Mouse (Mus musculus) heart, embryonic 13.5 days (tissue): ENCODE data around the gene Stard10. TPM values are rescaled to one million over a fixed set of nuclear protein-coding genes. Genes with fewer than 3 reads are reported as not detected.

Experiments used
- ATAC-seq: fragments of 200-750 bp; cut with Nextera tagmentation; 2 replicates; pipeline ENCODE4 v1.8.0; 2017; ENCODE audit warnings: moderate TSS enrichment; ENCODE audit not compliant: insufficient number of reproducible peaks, low FRiP score, low TSS enrichment; ENCODE audit errors: extremely low read depth
- H3K27ac ChIP-seq: fragments of 300-500 bp; sonication (generic); replicated peaks from 2 replicates; pipeline ENCODE4 v1.5.1; 2015; ENCODE audit warnings: moderate library complexity, mild to moderate bottlenecking, inconsistent platforms
- H3K27me3 ChIP-seq: fragments of 300-500 bp; sonication (generic); replicated peaks from 2 replicates; pipeline ENCODE4 v1.6.1; 2015; ENCODE audit warnings: mild to moderate bottlenecking, inconsistent platforms
- H3K36me3 ChIP-seq: fragments of 300-500 bp; sonication (generic); 2 replicates; pipeline ENCODE4 v1.6.1; 2015; ENCODE audit warnings: mild to moderate bottlenecking, inconsistent platforms
- H3K4me1 ChIP-seq: fragments of 300-500 bp; sonication (generic); 2 replicates; pipeline ENCODE4 v1.6.1; 2015; ENCODE audit warnings: inconsistent platforms
- H3K4me2 ChIP-seq: fragments of 300-500 bp; sonication (generic); 2 replicates; pipeline ENCODE4 v1.6.1; 2015; ENCODE audit warnings: inconsistent platforms, mild to moderate bottlenecking, moderate library complexity
- H3K4me3 ChIP-seq: fragments of 300-500 bp; sonication (generic); 2 replicates; pipeline ENCODE4 v1.5.1; 2015; ENCODE audit warnings: moderate library complexity, mild to moderate bottlenecking, inconsistent platforms
- H3K9ac ChIP-seq: fragments of 300-500 bp; sonication (generic); 2 replicates; pipeline ENCODE4 v1.6.1; 2015; ENCODE audit warnings: inconsistent platforms, mild to moderate bottlenecking, moderate library complexity
- H3K9me3 ChIP-seq: fragments of 300-500 bp; sonication (generic); 2 replicates; pipeline ENCODE4 v1.6.1; 2016; ENCODE audit warnings: inconsistent platforms
- WGBS: fragments of 180-500 bp; shearing (Covaris S2); methylation state at CpG from one replicate; pipeline ENCODE4 v1.1.7; 2015; ENCODE audit warnings: mixed read lengths; 5-methylcytosine and 5-hydroxymethylcytosine counted together
- polyA plus RNA-seq: library from polyadenylated mRNA; unstranded; fragments of >200 nt; fragmentation: Nextera tagmentation; extraction: Ambion mirVana; gene quantifications from 2 replicates; pipeline ENCODE4 v1.2.1, GENCODE M21; 2015

Gene Stard10
- polyA plus RNA-seq, 1 experiment from 2014 or later = 32.9 TPM

- Histone ChIP-seq H3K36me3 (peaks cover 23% of the 10 kb centered on the region), H3K9me3 (no peaks in the 10 kb centered on the region), H3K4me3 (no peak overlapping the region), H3K9ac (peak overlapping the region; percentile 54; the same call in 1 of the 2 replicates), H3K4me2 (no peak overlapping the region), H3K27ac (0 out of 2 replicates have a peak overlapping the region, but pooled peaks have one; percentile 17), H3K4me1 (peaks cover 44% of the 10 kb centered on the region), H3K27me3 (0 out of 2 replicates have a peak, but pooled peaks cover 4% of the 10 kb centered on the region)
- WGBS = 64% methylated on average over 10 of the region's 10 CpGs
- ATAC-seq = no peak
Observed at GRCm38 (mm10) chr7:101384931-101385330, 68.0 kb downstream of the Stard10 start.

- H3K36me3 ChIP-seq = peaks cover 23% of the 10 kb centered on the region
- H3K27me3 ChIP-seq = 0 out of 2 replicates have a peak, but pooled peaks cover 4% of the 10 kb centered on the region
- WGBS = 47% methylated on average over 6 of the region's 6 CpGs
- H3K27ac ChIP-seq = peak overlapping the region; percentile 31; the same call in 1 of the 2 replicates
- no peak for ATAC-seq
- H3K9ac ChIP-seq = peak overlapping the region; percentile 48; the same call in 1 of the 2 replicates
- H3K4me1 ChIP-seq = peaks cover 47% of the 10 kb centered on the region
- no peak overlapping the region for H3K4me3 ChIP-seq
- no peaks in the 10 kb centered on the region for H3K9me3 ChIP-seq
- peak overlapping the region; percentile 28; the same call in 1 of the 2 replicates for H3K4me2 ChIP-seq
Observed at GRCm38 (mm10) chr7:101385331-101385733, 68.4 kb downstream of the Stard10 start.

GRCm38 (mm10) chr7:101385866-101386452 is 69.1 kb downstream of the Stard10 start:
- Histone ChIP-seq H3K36me3 (peaks cover 23% of the 10 kb centered on the region), H3K27ac (0 out of 2 replicates have a peak overlapping the region, but pooled peaks have one; percentile 31), H3K27me3 (0 out of 2 replicates have a peak, but pooled peaks cover 4% of the 10 kb centered on the region), H3K4me3 (no peak overlapping the region), H3K4me1 (peaks cover 53% of the 10 kb centered on the region), H3K9ac (peak overlapping the region; percentile 48; the same call in 1 of the 2 replicates), H3K9me3 (no peaks in the 10 kb centered on the region), H3K4me2 (peak overlapping the region; percentile 28)
- ATAC-seq = no peak
- WGBS = 48% methylated on average over 10 of the region's 10 CpGs

- no peak overlapping the region for H3K9ac ChIP-seq
- 0 out of 2 replicates have a peak, but pooled peaks cover 4% of the 10 kb centered on the region for H3K27me3 ChIP-seq
- peaks cover 23% of the 10 kb centered on the region for H3K36me3 ChIP-seq
- H3K4me2 ChIP-seq = no peak overlapping the region
- H3K4me3 ChIP-seq = no peak overlapping the region
- peaks cover 80% of the 10 kb centered on the region for H3K4me1 ChIP-seq
- 0 out of 2 replicates have a peak overlapping the region, but pooled peaks have one; percentile 37 for H3K27ac ChIP-seq
- ATAC-seq = no peak
- no peaks in the 10 kb centered on the region for H3K9me3 ChIP-seq
- 28% methylated on average over 6 of the region's 6 CpGs for WGBS
Observed at GRCm38 (mm10) chr7:101389256-101389655, 72.4 kb downstream of the Stard10 start.

- H3K4me2 ChIP-seq = no peak overlapping the region
- 0 out of 2 replicates have a peak, but pooled peaks cover 4% of the 10 kb centered on the region for H3K27me3 ChIP-seq
- H3K4me3 ChIP-seq = no peak overlapping the region
- WGBS = 70% methylated on average over 4 of the region's 4 CpGs
- no peak for ATAC-seq
- H3K27ac ChIP-seq = peak overlapping the region; percentile 86
- H3K4me1 ChIP-seq = peaks cover 71% of the 10 kb centered on the region
- H3K9me3 ChIP-seq = no peaks in the 10 kb centered on the region
- H3K9ac ChIP-seq = peak overlapping the region; percentile 3
- peaks cover 31% of the 10 kb centered on the region for H3K36me3 ChIP-seq
Observed at GRCm38 (mm10) chr7:101391909-101392479, 75.1 kb downstream of the Stard10 start.

GRCm38 (mm10) chr7:101393015-101393414 is 76.1 kb downstream of the Stard10 start:
- Histone ChIP-seq H3K36me3 (peaks cover 33% of the 10 kb centered on the region), H3K27ac (peak overlapping the region; percentile 86), H3K27me3 (0 out of 2 replicates have a peak, but pooled peaks cover 4% of the 10 kb centered on the region), H3K4me1 (peaks cover 74% of the 10 kb centered on the region), H3K4me2 (no peak overlapping the region), H3K4me3 (no peak overlapping the region), H3K9ac (peak overlapping the region; percentile 3), H3K9me3 (no peaks in the 10 kb centered on the region)
- WGBS = 26% methylated on average over 4 of the region's 4 CpGs
- ATAC-seq = no peak

- H3K4me3 ChIP-seq = peak overlapping the region; percentile 41
- 39% methylated on average over 8 of the region's 8 CpGs for WGBS
Observed at GRCm38 (mm10) chr7:101393694-101394504, 77.0 kb downstream of the Stard10 start.

GRCm38 (mm10) chr7:101394569-101394968 is 77.7 kb downstream of the Stard10 start:
- ATAC-seq = no peak

More at GRCm38 (mm10) chr7:101393694-101394504, 77.0 kb downstream of the Stard10 start:
- Histone ChIP-seq H3K36me3 (peaks cover 33% of the 10 kb centered on the region), H3K4me2 (peak overlapping the region; percentile 61), H3K27me3 (no peaks in the 10 kb centered on the region), H3K9me3 (no peaks in the 10 kb centered on the region), H3K9ac (peak overlapping the region; percentile 73), H3K4me1 (peaks cover 70% of the 10 kb centered on the region), H3K27ac (peak overlapping the region; percentile 86)
- ATAC-seq = peak; percentile 44; the same call in 1 of the 2 replicates

GRCm38 (mm10) chr7:101395471-101395870 is 78.6 kb downstream of the Stard10 start:
- no peak for ATAC-seq
- H3K27ac ChIP-seq = 0 out of 2 replicates have a peak overlapping the region, but pooled peaks have one; percentile 86
- H3K4me2 ChIP-seq = peak overlapping the region; percentile 61
- peaks cover 45% of the 10 kb centered on the region for H3K36me3 ChIP-seq
- H3K4me1 ChIP-seq = peaks cover 55% of the 10 kb centered on the region
- 81% methylated on average over 2 of the region's 2 CpGs for WGBS
- peak overlapping the region; percentile 73; the same call in 1 of the 2 replicates for H3K9ac ChIP-seq
- H3K4me3 ChIP-seq = peak overlapping the region; percentile 41
- H3K9me3 ChIP-seq = no peaks in the 10 kb centered on the region
- no peaks in the 10 kb centered on the region for H3K27me3 ChIP-seq

More at GRCm38 (mm10) chr7:101394569-101394968, 77.7 kb downstream of the Stard10 start:
- Histone ChIP-seq H3K27me3 (no peaks in the 10 kb centered on the region), H3K9ac (peak overlapping the region; percentile 73), H3K27ac (peak overlapping the region; percentile 86), H3K4me2 (peak overlapping the region; percentile 61), H3K4me1 (peaks cover 64% of the 10 kb centered on the region), H3K36me3 (peaks cover 37% of the 10 kb centered on the region), H3K4me3 (peak overlapping the region; percentile 41), H3K9me3 (no peaks in the 10 kb centered on the region)
- WGBS = 67% methylated on average over 3 of the region's 3 CpGs
